8 mouse cellular contexts compared by ENCODE assay signal in the genomic region with DNA sequence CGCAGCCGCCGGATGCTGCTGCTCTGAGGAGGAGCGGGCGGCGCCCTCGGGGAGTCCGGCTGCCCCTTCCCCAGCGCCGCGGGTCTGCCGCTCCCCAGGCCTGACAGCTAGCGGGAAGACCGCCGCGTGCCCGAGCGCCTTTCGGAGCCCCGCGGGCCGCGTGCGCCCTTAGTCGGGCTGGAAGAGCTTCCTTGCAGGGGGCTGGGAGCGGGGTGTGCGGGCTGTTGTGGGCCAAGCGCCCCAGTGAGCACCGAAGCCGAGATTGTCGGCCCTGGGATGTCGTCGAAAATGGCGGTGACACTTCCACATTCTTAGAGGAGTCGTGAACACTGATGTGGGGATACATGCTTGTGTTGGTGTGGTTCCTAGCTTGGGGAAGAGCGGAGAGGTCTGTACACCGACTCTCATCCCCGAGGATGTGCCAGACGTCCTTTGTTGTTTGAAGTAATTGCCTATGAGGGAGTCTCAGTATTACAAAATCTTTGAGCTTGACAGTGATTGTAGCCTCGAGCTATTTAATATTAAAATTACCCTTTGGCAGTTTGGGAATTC. TPM values are rescaled to one million over a fixed set of nuclear protein-coding genes. Genes with fewer than 3 reads are reported as not detected.
DNase-seq lines count a peak whose midpoint lies in the region; ATAC-seq lines count a peak whose summit lies in the region.

No protein-coding gene starts in this region.

- peak; percentile 64 for DNase-seq in adrenal gland, postnatal 10 days
- no peak for DNase-seq in adrenal gland, postnatal 14 days
- DNase-seq in right cerebral cortex, adult 18-20 months, result peak; percentile 41
- no peak for DNase-seq in right cerebral cortex, postnatal 10 days (ENCODE audit: low spot score in 2 of 2)
- DNase-seq in left cerebral cortex, postnatal 36 days (ENCODE audit: low spot score in 2 of 2), result no peak
- DNase-seq in urinary bladder, postnatal 10 days (ENCODE audit: low spot score), result no peak

- ATAC-seq in hematopoietic stem cell, adult 5-6 weeks (replicated peaks in 1 of 2; ENCODE audit: insufficient read depth in 1 of 2, low FRiP score in 2 of 2, low TSS enrichment in 1 of 2, low read depth in 1 of 2, poor library complexity in 2 of 2, severe bottlenecking in 2 of 2), result peak; percentile 3 to 27; a peak in 1 of 4 replicates
- ATAC-seq in megakaryocyte, adult 5-6 weeks (ENCODE audit: poor library complexity, severe bottlenecking), result peak; percentile 37

- intact Hi-C loops in left cerebral cortex, postnatal 36 days (cut with DNase I), result loop anchor here (5.0 kb wide), 1 partner anchor 37 kb away; no protein-coding TSS in a partner anchor

RNA-seq across cellular contexts. Expression of gene Zfp638, which starts 47.9 kb away (rescaled TPM):
- 10 to 100 TPM; 69.6 to 82.5 TPM for total RNA-seq in adrenal gland, postnatal 10 days (2021)
- 91.9 and 93.0 TPM in 2 replicates for total RNA-seq in adrenal gland, postnatal 14 days (2021)
- total RNA-seq in hematopoietic stem cell, adult 5-6 weeks (2017), result 232 and 268 TPM in 2 replicates
- total RNA-seq in megakaryocyte, adult 5-6 weeks (2015), result 173 and 186 TPM in 2 replicates
- total RNA-seq in megakaryocyte, adult 5-6 weeks (2017), result 175 and 190 TPM in 2 replicates
- 100 to 1,000 TPM; 114 to 154 TPM for total RNA-seq in left cerebral cortex, postnatal 36 days (2021)

Comparison
In these comparisons a context has a peak if more than half of its experiments do, and no peak if none do; other contexts are left out.
1. DNase-seq: peak in adrenal gland, postnatal 10 days (single experiment) and right cerebral cortex, adult 18-20 months (single experiment); none in adrenal gland, postnatal 14 days (single experiment), right cerebral cortex, postnatal 10 days (0 of 2), left cerebral cortex, postnatal 36 days (0 of 2) and urinary bladder, postnatal 10 days (single experiment).